Mouse (Mus musculus) lung, embryonic 16.5 days (tissue): ENCODE measurements around the gene Bpifb2. TPM values are rescaled to one million over a fixed set of nuclear protein-coding genes. Genes with fewer than 3 reads are reported as not detected.

Experiments used
- ATAC-seq: fragments of 200-750 bp; cut with Nextera tagmentation; 2 replicates; pipeline ENCODE4 v1.8.0; 2017; ENCODE audit warnings: low read depth, mild to moderate bottlenecking, moderate library complexity
- H3K27ac ChIP-seq: fragments of 300-500 bp; sonication (generic); 2 replicates; pipeline ENCODE4 v1.5.1; 2014; ENCODE audit warnings: mild to moderate bottlenecking, control low read depth, low read length
- H3K27me3 ChIP-seq: fragments of 300-500 bp; sonication (generic); 2 replicates; pipeline ENCODE4 v1.6.1; 2014; ENCODE audit warnings: low read depth, low read length, mixed read lengths; ENCODE audit not compliant: control insufficient read depth, insufficient read depth
- H3K36me3 ChIP-seq: fragments of 300-500 bp; sonication (generic); 2 replicates; pipeline ENCODE4 v1.6.1; 2014; ENCODE audit warnings: low read length; ENCODE audit not compliant: control insufficient read depth, insufficient read depth
- H3K4me1 ChIP-seq: fragments of 300-500 bp; sonication (generic); replicated peaks from 2 replicates; pipeline ENCODE4 v1.6.1; 2014; ENCODE audit warnings: low read length, mixed read lengths; ENCODE audit not compliant: control insufficient read depth, insufficient read depth
- H3K4me2 ChIP-seq: fragments of 300-500 bp; sonication (generic); 2 replicates; pipeline ENCODE4 v1.6.1; 2014; ENCODE audit warnings: low read depth, low read length, control low read depth
- H3K4me3 ChIP-seq: fragments of 300-500 bp; sonication (generic); 2 replicates; pipeline ENCODE4 v1.5.1; 2014; ENCODE audit warnings: mild to moderate bottlenecking, low read length, control low read depth
- H3K9ac ChIP-seq: fragments of 300-500 bp; sonication (generic); 2 replicates; pipeline ENCODE4 v1.6.1; 2014; ENCODE audit warnings: low read length, control low read depth
- H3K9me3 ChIP-seq: fragments of 300-500 bp; sonication (generic); 2 replicates; pipeline ENCODE4 v1.6.1; 2016; ENCODE audit warnings: low read length; ENCODE audit not compliant: control insufficient read depth
- WGBS: fragments of 180-500 bp; shearing (Covaris S2); extraction: QIAGEN DNeasy Blood & Tissue Kit; methylation state at CpG from one replicate; pipeline ENCODE4 v1.1.7; 2014; 5-methylcytosine and 5-hydroxymethylcytosine counted together
- polyA plus RNA-seq: library from polyadenylated mRNA; unstranded; fragments of >200 nt; fragmentation: Nextera tagmentation; extraction: Ambion mirVana; gene quantifications from 2 replicates; pipeline ENCODE4 v1.2.1, GENCODE M21; 2015

Bpifb2 gene
- polyA plus RNA-seq, 1 experiment from 2014 or later, result not detected

DNA sequence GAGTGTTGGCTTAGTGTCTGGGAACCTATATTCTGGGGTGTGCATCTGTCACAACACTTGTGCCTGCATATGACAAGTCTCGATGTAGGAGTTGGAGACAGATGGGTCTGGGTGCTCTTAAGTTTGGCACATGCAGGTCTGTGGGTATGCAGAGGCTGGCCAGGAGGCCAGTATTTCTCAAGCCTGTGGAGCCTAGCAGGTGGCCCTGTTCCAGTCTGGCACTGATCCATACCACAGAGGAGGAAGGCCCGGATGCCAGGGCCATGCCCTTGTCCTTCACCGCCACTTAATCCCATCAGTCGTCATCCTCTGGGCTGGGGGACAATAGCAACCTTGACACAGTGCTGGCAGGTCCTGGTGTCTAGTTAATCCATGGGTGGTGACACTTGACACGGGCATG, 39.3 kb downstream of the Bpifb2 start:
- no peak overlapping the region for H3K4me2 ChIP-seq
- WGBS, result 57% methylated on average over 5 of the region's 5 CpGs
- no peaks in the 10 kb centered on the region for H3K9me3 ChIP-seq
- H3K9ac ChIP-seq, result no peak overlapping the region
- H3K36me3 ChIP-seq, result no peaks in the 10 kb centered on the region
- no peak overlapping the region for H3K4me3 ChIP-seq
- no peaks in the 10 kb centered on the region for H3K4me1 ChIP-seq
- H3K27ac ChIP-seq, result no peak overlapping the region
- no peak for ATAC-seq
- no peaks in the 10 kb centered on the region for H3K27me3 ChIP-seq

DNA sequence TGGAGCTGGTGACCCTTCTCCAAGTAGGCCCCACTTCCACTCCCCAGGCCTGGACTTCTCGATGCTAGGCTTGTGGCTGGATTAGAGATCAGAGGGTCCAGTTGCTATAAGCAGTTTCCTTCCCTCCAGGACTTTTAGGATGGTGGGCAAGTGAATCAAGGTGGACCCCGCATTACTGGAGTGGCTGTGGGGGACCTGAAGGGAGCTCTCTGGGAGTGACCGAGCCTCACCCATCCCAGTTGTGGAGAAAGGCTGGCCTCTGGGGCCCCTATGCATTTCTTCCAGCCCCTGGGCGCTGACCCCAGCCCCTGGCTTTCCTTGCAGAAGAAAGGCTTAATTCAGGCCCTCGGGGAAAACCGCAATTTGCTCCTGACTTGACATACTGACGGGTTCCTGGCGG, 43.1 kb downstream of the Bpifb2 start, which contains the start of gene Bpifb3:
Gene Bpifb3, plus strand, starts transcription at position 301 of the 400 bp plus-strand sequence.
- Histone ChIP-seq H3K27me3 (no peaks in the 10 kb centered on the region), H3K4me3 (no peak within 1 kb of the TSS), H3K36me3 (no peaks in the 10 kb centered on the region), H3K9ac (no peak within 1 kb of the TSS), H3K4me2 (no peak within 1 kb of the TSS), H3K9me3 (no peaks in the 10 kb centered on the region), H3K4me1 (no peaks in the 10 kb centered on the region), H3K27ac (no peak within 1 kb of the TSS)
- no peak for ATAC-seq
- 71% methylated on average over 8 of the region's 8 CpGs for WGBS

DNA sequence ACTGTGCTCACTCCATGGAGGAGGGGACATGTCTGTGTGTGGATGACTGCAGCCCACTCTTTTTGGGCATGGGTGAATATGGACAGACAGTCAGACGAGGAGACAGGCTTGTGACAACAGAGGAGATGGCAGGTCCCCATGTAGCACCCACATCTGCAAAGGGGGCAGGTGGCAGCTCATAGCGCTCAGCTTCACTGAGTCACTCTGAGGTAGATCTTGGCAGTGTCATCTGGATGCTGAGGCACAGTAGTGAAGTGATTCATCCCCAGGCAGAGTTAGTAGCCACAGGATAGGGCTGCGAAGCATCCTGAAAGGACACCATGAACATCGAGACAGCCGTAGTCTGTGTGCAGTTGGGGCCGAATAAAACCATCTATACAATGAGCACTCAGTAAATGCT, 46.4 kb downstream of the Bpifb2 start:
- Histone ChIP-seq H3K36me3 (no peaks in the 10 kb centered on the region), H3K4me3 (no peak overlapping the region), H3K9ac (no peak overlapping the region), H3K27me3 (no peaks in the 10 kb centered on the region), H3K4me2 (no peak overlapping the region), H3K9me3 (no peaks in the 10 kb centered on the region), H3K27ac (no peak overlapping the region), H3K4me1 (no peaks in the 10 kb centered on the region)
- 84% methylated on average over 6 of the region's 6 CpGs for WGBS
- no peak for ATAC-seq

DNA sequence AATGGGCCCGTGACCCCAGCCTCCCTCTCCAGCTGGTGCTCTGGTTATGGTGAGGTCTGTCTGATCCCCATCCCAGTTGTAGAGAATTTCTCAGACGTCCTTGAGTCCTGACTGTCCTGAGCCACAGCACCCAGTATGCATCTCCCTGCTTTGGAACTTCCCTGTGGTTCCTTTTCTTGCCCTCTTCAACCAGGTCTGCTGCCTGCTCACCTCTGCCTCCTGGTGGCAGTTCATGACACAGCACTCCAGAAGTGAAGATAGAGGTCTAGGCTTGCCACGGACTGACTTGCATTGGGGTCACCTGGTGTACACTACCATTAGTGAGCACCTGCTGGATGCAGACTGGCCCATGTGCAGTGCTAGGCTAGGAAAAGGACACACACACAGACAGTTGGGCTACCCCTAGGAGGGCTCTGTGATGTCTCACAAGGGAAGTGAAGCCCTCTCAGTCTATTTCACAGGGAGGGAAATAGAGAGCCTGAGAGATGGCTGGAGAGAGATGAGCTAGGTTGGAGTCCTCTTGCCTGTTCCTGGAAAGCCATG, 55.1 kb downstream of the Bpifb2 start:
- WGBS, result 46% methylated on average over 3 of the region's 3 CpGs
- no peak overlapping the region for H3K27ac ChIP-seq

DNA sequence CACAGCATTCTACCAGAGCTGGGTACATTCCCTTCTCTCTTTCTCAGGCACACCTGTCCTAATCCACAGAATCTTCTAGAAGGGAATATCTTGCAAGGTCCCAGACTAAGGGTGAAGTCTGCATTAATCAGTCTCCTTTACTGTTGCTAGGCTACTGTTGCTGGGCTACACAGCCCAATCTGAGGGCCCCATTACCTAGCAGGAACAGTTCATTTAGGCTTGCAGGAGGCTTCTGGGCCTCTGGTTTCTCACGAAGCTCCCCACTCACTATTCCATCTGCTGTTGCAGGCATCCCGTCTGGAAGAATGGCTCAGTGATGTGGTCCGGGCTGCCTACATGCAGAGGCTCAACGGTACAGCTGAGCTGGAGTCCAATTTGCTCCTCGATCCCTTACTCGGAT, 56.3 kb downstream of the Bpifb2 start:
- no peaks in the 10 kb centered on the region for H3K9me3 ChIP-seq

More for the DNA sequence above, 55.1 kb downstream of the Bpifb2 start:
- no peaks in the 10 kb centered on the region for H3K4me1 ChIP-seq
- no peaks in the 10 kb centered on the region for H3K36me3 ChIP-seq
- no peaks in the 10 kb centered on the region for H3K9me3 ChIP-seq
- no peak overlapping the region for H3K9ac ChIP-seq
- no peak overlapping the region for H3K4me3 ChIP-seq
- H3K27me3 ChIP-seq, result no peaks in the 10 kb centered on the region
- no peak for ATAC-seq
- H3K4me2 ChIP-seq, result no peak overlapping the region

DNA sequence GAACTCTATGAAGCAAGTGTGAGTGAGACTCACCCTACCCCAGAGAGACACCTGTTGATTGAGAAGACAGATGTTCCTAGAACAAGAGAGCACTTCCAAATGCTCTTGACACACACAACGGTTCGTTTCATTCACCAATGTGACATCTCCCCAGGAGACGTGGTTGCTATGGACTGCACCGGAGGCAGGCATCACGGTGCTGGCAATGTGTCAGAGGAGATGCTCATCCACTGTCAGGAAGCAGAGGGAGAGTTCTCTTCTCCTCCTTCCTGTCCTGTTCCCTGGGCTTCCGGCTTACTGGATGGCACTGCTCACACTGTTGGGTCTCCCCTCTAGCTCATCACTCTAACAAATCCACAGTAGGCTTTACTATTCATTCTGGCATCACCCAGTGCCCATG, 58.5 kb downstream of the Bpifb2 start:
- Histone ChIP-seq H3K4me3 (no peak overlapping the region), H3K36me3 (no peaks in the 10 kb centered on the region), H3K4me2 (no peak overlapping the region), H3K4me1 (no peaks in the 10 kb centered on the region), H3K27ac (no peak overlapping the region), H3K27me3 (no peaks in the 10 kb centered on the region), H3K9me3 (no peaks in the 10 kb centered on the region), H3K9ac (no peak overlapping the region)
- 69% methylated on average over 6 of the region's 6 CpGs for WGBS
- ATAC-seq, result no peak

More for the DNA sequence above, 56.3 kb downstream of the Bpifb2 start:
- no peak overlapping the region for H3K27ac ChIP-seq
- H3K9ac ChIP-seq, result no peak overlapping the region
- no peaks in the 10 kb centered on the region for H3K36me3 ChIP-seq
- no peaks in the 10 kb centered on the region for H3K27me3 ChIP-seq
- no peak overlapping the region for H3K4me2 ChIP-seq
- 71% methylated on average over 6 of the region's 6 CpGs for WGBS
- ATAC-seq, result no peak
- H3K4me1 ChIP-seq, result no peaks in the 10 kb centered on the region
- H3K4me3 ChIP-seq, result no peak overlapping the region

DNA sequence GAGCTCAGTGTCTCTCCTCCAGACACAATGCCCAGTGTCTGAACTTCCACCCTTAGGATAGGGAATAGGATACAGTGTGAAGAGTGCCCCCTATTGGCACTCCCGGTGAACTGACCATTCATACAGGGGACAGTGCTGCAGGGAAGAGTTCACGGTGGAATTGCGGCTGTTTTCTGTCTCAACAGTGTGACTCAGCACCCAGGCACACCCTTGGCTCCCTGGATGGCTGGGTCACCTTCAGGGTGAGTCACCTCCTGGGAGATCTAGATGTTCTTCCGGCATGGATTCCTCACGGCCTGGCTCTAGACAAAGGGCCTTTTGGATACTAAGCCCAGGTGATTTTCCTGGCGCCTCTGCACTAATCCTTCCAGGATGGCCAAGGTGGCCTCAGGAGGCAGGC, 60.5 kb downstream of the Bpifb2 start:
- Histone ChIP-seq H3K9me3 (no peaks in the 10 kb centered on the region), H3K4me1 (no peaks in the 10 kb centered on the region), H3K4me2 (no peak overlapping the region), H3K4me3 (no peak overlapping the region), H3K27me3 (no peaks in the 10 kb centered on the region), H3K27ac (no peak overlapping the region), H3K36me3 (no peaks in the 10 kb centered on the region), H3K9ac (no peak overlapping the region)
- 88% methylated on average over 6 of the region's 6 CpGs for WGBS
- no peak for ATAC-seq

DNA sequence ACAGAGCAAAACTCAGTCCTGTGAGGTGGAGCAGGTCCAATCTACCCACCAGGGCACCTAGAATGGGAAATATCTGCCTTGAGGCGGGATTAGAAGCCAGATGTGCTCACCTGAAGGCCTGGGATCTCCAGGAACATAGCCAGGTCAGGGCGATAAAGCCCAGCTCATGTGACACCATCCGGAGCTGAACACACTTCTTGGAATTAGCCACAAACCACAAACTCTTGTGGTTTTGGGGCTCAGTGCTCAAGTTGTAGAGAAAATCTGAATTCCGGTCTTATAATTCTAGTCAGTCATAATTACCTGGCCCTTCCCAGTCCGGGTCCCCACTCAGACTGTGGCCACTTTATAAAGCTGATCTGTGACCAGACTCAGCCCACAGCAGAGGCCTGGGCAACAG, 63.0 kb downstream of the Bpifb2 start, which contains the start of gene Bpifb4:
Gene Bpifb4, plus strand, starts transcription at position 370 of the 400 bp plus-strand sequence.
- H3K36me3 ChIP-seq, result no peaks in the 10 kb centered on the region
- no peak for ATAC-seq
- H3K9ac ChIP-seq, result no peak within 1 kb of the TSS
- no peaks in the 10 kb centered on the region for H3K4me1 ChIP-seq
- WGBS, result 83% methylated on average over 5 of the region's 5 CpGs
- no peaks in the 10 kb centered on the region for H3K27me3 ChIP-seq
- no peak within 1 kb of the TSS for H3K27ac ChIP-seq
- H3K4me3 ChIP-seq, result no peak within 1 kb of the TSS
- no peak within 1 kb of the TSS for H3K4me2 ChIP-seq
- no peaks in the 10 kb centered on the region for H3K9me3 ChIP-seq

DNA sequence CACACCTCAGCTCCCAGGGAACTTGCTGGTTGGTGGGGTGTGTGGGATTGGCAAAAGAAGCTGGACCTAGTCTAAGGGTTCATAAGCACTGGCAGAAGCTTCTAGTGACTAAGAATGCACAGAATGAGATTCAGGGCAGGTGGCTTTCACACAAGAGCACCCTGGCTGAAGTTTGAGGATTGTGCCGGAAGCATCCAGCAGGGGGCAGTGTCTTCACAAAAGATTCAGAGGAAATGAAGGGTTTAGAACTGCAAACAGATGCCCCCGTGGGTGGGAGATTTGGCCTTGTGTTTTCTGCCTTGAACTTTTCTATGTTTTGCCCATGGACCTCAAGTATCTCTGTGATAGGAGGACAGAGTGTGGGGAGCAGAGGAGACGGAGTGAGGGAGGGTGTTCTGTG, 68.7 kb downstream of the Bpifb2 start:
- H3K36me3 ChIP-seq, result no peaks in the 10 kb centered on the region
- H3K9me3 ChIP-seq, result no peaks in the 10 kb centered on the region
- H3K9ac ChIP-seq, result no peak overlapping the region
- ATAC-seq, result no peak
- H3K4me1 ChIP-seq, result no peaks in the 10 kb centered on the region
- 22% methylated on average over 3 of the region's 3 CpGs for WGBS
- no peak overlapping the region for H3K27ac ChIP-seq
- no peak overlapping the region for H3K4me2 ChIP-seq
- H3K27me3 ChIP-seq, result no peaks in the 10 kb centered on the region
- H3K4me3 ChIP-seq, result no peak overlapping the region

DNA sequence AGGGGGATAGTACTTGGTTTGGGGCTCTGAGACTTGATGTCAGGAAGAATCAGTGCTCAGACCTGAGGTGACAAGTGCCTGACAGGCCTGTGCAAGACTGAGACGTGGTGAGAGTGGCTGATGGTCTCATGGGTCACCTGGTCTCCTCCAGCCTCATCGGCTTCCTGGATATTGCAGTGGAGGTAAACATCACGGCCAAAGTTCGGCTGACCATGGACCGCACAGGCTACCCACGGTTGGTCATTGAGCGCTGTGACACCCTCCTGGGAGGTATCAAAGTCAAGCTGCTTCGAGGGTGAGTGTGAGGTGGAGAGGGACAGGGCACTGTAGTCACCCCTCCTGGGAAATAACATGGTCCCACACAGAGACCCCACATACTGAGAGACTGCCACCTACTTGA, 69.7 kb downstream of the Bpifb2 start:
- WGBS, result 73% methylated on average over 8 of the region's 8 CpGs
- no peak for ATAC-seq

More for the DNA sequence above, 69.7 kb downstream of the Bpifb2 start:
- Histone ChIP-seq H3K36me3 (no peaks in the 10 kb centered on the region), H3K9ac (no peak overlapping the region), H3K4me3 (no peak overlapping the region), H3K9me3 (no peaks in the 10 kb centered on the region), H3K27me3 (no peaks in the 10 kb centered on the region), H3K27ac (no peak overlapping the region), H3K4me1 (no peaks in the 10 kb centered on the region), H3K4me2 (no peak overlapping the region)
